Mouse (Mus musculus) small intestine, adult 2 months (tissue): Measurements from ENCODE around the gene Glis3. TPM values are rescaled to one million over a fixed set of nuclear protein-coding genes. Genes with fewer than 3 reads are reported as not detected.

ENCODE experiments used
- H3K27ac ChIP-seq: fragments of 200-500 bp; 2 replicates; pipeline ENCODE4 v1.5.1; 2012; ENCODE audit warnings: low read depth, low read length, control low read depth, inconsistent platforms; ENCODE audit not compliant: insufficient read depth
- H3K27me3 ChIP-seq: fragments of 200-500 bp; 2 replicates; pipeline ENCODE4 v1.6.1; 2012; ENCODE audit warnings: mild to moderate bottlenecking, moderate library complexity, low read length, inconsistent platforms; ENCODE audit not compliant: control insufficient read depth, insufficient read depth
- H3K36me3 ChIP-seq: fragments of 200-500 bp; 2 replicates; pipeline ENCODE4 v1.6.1; 2012; ENCODE audit warnings: mild to moderate bottlenecking, low read length, control low read depth, inconsistent platforms; ENCODE audit not compliant: control insufficient read depth, insufficient read depth
- H3K4me1 ChIP-seq: fragments of 200-500 bp; 2 replicates; pipeline ENCODE4 v1.6.1; 2012; ENCODE audit warnings: low read length, inconsistent platforms, mixed read lengths; ENCODE audit not compliant: control insufficient read depth, insufficient read depth, insufficient read length
- H3K4me3 ChIP-seq: fragments of 200-500 bp; 2 replicates; pipeline ENCODE4 v1.5.1; 2012; ENCODE audit warnings: low read depth, mild to moderate bottlenecking, control low read depth, inconsistent platforms, low read length, moderate library complexity
- CTCF ChIP-seq: fragments of 200-500 bp; IDR thresholded peaks from 2 replicates; pipeline ENCODE4 v1.5.1; 2012; ENCODE audit warnings: low read depth, mild to moderate bottlenecking, control low read depth, inconsistent platforms, low read length, moderate library complexity, mixed read lengths; ENCODE audit not compliant: insufficient replicate concordance, insufficient read length; ENCODE audit errors: extremely low read depth
- POLR2A ChIP-seq: fragments of 200-500 bp; IDR thresholded peaks from 2 replicates; pipeline ENCODE4 v1.6.1; 2012; ENCODE audit warnings: low read depth, mild to moderate bottlenecking, control low read depth, inconsistent platforms, low read length, moderate library complexity
- WGBS: fragments of 180-500 bp; shearing (Covaris S2); methylation state at CpG from one replicate; pipeline ENCODE4 v1.1.7; 2018; 5-methylcytosine and 5-hydroxymethylcytosine counted together
- polyA plus RNA-seq: library from polyadenylated mRNA; depleted of rRNA; stranded (reverse); fragments of >200 nt; gene quantifications from 2 replicates; pipeline ENCODE4 v1.2.3, GENCODE M21; 2012

The Glis3 gene
- polyA plus RNA-seq, 1 experiment: 1.6 TPM

DNA sequence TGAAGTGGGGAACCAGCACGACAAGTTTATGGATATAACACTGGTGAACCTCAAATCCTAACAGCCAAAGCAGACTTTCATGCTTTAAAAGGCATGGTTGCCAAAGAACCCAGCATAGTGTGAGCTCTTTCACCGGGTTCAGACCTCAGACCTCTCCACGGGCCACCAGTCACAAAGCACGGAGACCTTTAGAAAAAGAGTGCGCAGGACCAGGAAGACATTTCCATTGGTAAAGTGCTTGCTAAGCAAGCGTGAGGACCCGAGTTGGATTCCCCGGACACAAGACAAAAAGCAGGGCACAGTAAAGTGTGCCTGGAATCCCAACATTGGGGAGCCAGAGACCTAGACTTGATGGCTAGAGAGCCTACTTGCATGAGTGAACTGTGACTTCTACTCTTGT is 62.7 kb downstream of the Glis3 start:
- Histone ChIP-seq H3K36me3 (no peaks in the 10 kb centered on the region), H3K27me3 (no peaks in the 10 kb centered on the region), H3K4me3 (no peak overlapping the region), H3K27ac (no peak overlapping the region), H3K4me1 (no peaks in the 10 kb centered on the region)
- TF ChIP-seq POLR2A (no peak), CTCF (no peak)
- WGBS: 91% methylated on average over 8 of the region's 8 CpGs

DNA sequence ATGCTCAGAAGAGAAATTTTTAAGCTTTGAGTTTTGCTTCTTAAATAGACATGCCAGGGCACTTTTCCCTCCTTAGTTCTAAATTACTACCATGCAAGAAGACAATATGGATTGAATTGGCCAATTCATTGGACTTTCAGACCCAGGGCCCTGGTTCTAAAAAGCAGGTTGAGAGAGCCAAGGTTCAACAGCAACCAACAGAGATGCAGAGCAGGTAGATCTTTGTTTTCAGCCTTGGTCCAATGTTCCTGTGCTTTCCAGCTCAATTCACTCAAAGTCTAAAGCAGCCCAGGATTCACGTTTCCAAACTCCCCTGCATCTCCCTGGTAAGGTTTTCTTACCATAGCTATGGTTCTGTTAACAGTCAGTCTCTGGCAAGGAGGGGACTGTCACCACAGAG is 63.4 kb downstream of the Glis3 start:
- 69% methylated on average over 1 of the region's 1 CpGs for WGBS
- Histone ChIP-seq H3K27me3 (no peaks in the 10 kb centered on the region), H3K4me3 (no peak overlapping the region), H3K36me3 (no peaks in the 10 kb centered on the region), H3K27ac (no peak overlapping the region), H3K4me1 (no peaks in the 10 kb centered on the region)
- TF ChIP-seq POLR2A: no peak
- no peak for TF ChIP-seq CTCF

DNA sequence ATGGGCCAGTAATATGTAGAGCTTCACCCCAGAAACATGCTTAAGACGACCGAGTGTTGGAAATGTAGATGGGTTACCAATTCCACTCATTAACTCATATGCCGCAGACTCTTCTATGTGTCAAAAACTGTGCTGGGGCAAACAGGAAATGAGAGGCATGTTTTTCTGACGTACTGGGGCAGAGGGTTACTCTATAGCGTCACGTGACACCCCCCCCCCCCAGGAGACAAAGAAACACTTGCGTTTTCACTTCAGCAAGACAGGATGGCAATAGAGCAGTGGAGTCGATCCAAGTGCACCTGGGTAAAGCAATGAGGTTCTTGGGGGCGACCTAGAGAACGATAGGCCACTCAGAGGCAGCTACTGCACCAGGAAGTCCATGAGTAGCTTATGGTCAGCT is 67.6 kb downstream of the Glis3 start:
- Histone ChIP-seq H3K4me1 (no peaks in the 10 kb centered on the region), H3K27ac (no peak overlapping the region), H3K4me3 (no peak overlapping the region), H3K27me3 (no peaks in the 10 kb centered on the region; the same call in 1 of the 2 replicates), H3K36me3 (no peaks in the 10 kb centered on the region)
- TF ChIP-seq POLR2A: no peak
- TF ChIP-seq CTCF: no peak
- 78% methylated on average over 10 of the region's 10 CpGs for WGBS

DNA sequence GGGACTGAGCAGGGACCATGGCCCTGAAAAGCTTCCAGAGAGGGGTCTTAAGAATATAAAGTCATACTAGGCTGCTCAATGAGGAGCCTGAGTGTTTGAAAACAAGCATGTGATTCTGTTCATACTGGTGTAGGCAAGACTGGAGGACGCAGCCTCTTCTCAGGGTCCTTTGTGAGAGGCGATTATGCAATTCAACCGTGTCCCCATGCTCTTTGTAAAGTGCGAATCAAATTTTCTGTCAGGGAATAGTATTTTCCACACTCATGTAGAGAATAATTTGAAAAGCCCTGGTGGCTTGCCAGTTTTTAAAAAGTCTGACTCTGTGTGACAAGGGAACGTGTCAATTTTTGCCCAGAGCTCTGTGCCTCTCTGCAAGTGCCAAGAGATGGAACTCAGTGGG is 71.1 kb downstream of the Glis3 start:
- Histone ChIP-seq H3K27me3 (no peaks in the 10 kb centered on the region; the same call in 1 of the 2 replicates), H3K27ac (no peak overlapping the region), H3K4me3 (no peak overlapping the region), H3K4me1 (no peaks in the 10 kb centered on the region), H3K36me3 (no peaks in the 10 kb centered on the region)
- TF ChIP-seq CTCF (no peak), POLR2A (no peak)
- WGBS: 88% methylated on average over 5 of the region's 5 CpGs

DNA sequence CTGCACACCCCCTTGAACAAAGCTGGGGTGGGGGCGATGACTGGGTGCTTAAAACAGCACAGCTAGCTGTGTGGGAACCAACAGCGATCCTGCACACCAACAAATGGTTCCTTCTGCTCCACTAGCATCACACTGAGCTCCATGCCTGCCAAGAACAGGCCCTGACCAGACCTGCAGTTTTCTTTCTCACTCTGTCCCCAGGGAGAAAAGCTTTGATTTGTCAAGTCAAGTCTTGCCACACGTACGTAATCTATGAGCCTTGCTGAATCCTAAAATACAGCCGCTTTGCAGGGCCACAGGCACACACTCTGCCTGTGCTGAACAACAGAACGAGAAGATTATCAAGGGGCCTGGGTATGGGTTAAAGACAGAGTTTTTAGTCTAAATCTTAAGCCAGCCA is 71.6 kb downstream of the Glis3 start:
- Histone ChIP-seq H3K27ac (no peak overlapping the region), H3K4me3 (no peak overlapping the region), H3K27me3 (no peaks in the 10 kb centered on the region; the same call in 1 of the 2 replicates), H3K4me1 (no peaks in the 10 kb centered on the region), H3K36me3 (no peaks in the 10 kb centered on the region)
- no peak for TF ChIP-seq CTCF
- no peak for TF ChIP-seq POLR2A
- 87% methylated on average over 6 of the region's 6 CpGs for WGBS

DNA sequence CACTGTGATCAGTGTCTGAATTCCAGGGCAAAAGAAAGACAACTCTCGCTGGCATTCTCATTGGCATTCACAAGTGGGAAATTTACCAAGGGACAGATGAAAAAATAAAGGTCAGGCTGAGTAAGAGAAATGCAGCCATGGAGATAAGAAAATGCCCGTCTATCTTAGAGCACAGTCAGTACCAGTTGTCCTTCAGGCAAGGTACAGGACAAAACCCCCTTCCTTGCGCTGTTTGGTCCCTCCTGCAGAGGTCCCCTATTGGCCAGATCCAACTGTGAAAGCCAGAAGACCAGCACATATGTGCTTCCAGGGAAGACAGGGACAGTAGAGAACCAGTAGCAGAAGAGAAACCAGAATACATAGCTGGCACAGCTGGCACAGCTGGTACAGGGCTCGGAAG is 79.0 kb downstream of the Glis3 start:
- H3K27ac ChIP-seq: no peak overlapping the region
- no peak overlapping the region for H3K4me3 ChIP-seq
- H3K27me3 ChIP-seq: no peaks in the 10 kb centered on the region; the same call in 1 of the 2 replicates
- no peaks in the 10 kb centered on the region for H3K36me3 ChIP-seq
- H3K4me1 ChIP-seq: no peaks in the 10 kb centered on the region
- TF ChIP-seq POLR2A: no peak
- no peak for TF ChIP-seq CTCF
- 78% methylated on average over 4 of the region's 4 CpGs for WGBS

DNA sequence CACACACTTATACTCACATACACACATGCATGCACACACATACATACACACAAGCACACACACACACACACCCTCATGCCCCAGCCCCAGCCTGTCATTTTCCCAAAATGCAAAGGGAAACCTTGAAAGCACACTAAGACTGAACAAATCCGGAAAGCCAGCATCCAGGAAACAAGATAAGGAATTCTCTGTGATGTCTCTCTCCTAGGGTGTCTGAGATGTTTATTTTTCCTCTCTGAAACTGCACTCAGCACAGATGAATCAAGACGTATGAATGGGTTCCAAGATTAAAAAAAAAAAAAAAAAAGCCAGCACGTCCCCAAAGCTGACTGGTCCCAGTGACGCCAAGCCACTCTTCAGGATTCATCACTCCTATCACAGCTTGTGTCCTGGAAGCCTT is 85.7 kb downstream of the Glis3 start:
- Histone ChIP-seq H3K36me3 (no peaks in the 10 kb centered on the region), H3K4me1 (no peaks in the 10 kb centered on the region), H3K27me3 (no peaks in the 10 kb centered on the region; the same call in 1 of the 2 replicates), H3K4me3 (no peak overlapping the region), H3K27ac (no peak overlapping the region)
- TF ChIP-seq POLR2A (no peak), CTCF (no peak)
- 35% methylated on average over 4 of the region's 4 CpGs for WGBS

DNA sequence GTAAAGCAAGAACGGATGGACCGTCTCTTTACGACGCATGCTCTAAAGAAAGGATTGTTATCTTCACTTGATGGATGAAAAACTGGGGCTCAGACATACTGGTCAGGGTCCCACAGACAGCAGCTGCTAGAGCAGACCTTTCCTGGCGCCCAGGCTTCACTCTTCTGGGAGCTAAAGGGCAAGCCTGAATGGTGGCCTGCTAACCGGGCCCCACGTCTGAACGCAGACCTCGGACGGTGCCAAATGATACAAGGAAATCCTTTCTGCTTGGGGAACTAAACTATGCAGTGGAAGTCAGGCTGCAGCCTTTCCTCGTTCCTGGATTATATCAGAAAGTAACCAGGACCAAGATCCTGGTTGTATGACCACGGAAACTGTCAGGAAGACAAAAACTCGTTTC is 86.9 kb downstream of the Glis3 start:
- Histone ChIP-seq H3K4me1 (no peaks in the 10 kb centered on the region), H3K4me3 (no peak overlapping the region), H3K27ac (no peak overlapping the region), H3K27me3 (no peaks in the 10 kb centered on the region; the same call in 1 of the 2 replicates), H3K36me3 (no peaks in the 10 kb centered on the region)
- WGBS: 69% methylated on average over 13 of the region's 13 CpGs
- no peak for TF ChIP-seq POLR2A
- no peak for TF ChIP-seq CTCF
